8 mouse cellular contexts compared by ENCODE assay signal in genomic region chr2:26380871-26381270, GRCm38 (mm10). TPM values are rescaled to one million over a fixed set of nuclear protein-coding genes. Genes with fewer than 3 reads are reported as not detected.
DNase-seq lines count a peak whose midpoint lies in the region; ATAC-seq and TF ChIP-seq lines count a peak whose summit lies in the region.
"Not testable (repeated sequence)": the region's sequence is repeated elsewhere in the genome, so short reads cannot be mapped to it uniquely, and the experiment has no call there.

No protein-coding gene starts in this region.

- TF ChIP-seq CTCF in G1E (IDR thresholded peaks at IDR 0.05; ENCODE audit: low read depth, low read length); embryonic fibroblast, embryonic 13.5 days (IDR thresholded peaks at IDR 0.05; ENCODE audit: borderline replicate concordance, insufficient read depth, low read length); liver, postnatal 0 days (IDR thresholded peaks at IDR 0.05; ENCODE audit: low read depth): not testable (repeated sequence)

- not testable (repeated sequence) for ATAC-seq in G1E (ENCODE audit: extremely low read depth, insufficient number of reproducible peaks, low FRiP score, poor library complexity, severe bottlenecking); hindbrain, embryonic 16.5 days; liver, postnatal 0 days; stomach, embryonic 15.5 days (ENCODE audit: insufficient read depth, low FRiP score, low read depth)
- 0 out of 2 replicates have a peak, but pooled peaks have one; percentile 6 for ATAC-seq in heart, embryonic 11.5 days (replicated peaks; ENCODE audit: insufficient number of reproducible peaks, low FRiP score, low TSS enrichment)
- ATAC-seq in midbrain, embryonic 15.5 days (replicated peaks), result peak; percentile 48

- DNase-seq in G1E (ENCODE audit: low spot score); limb, embryonic 10.5 days (ENCODE audit: low spot score); liver, postnatal 0 days: not testable (repeated sequence)

- WGBS in heart, embryonic 11.5 days (ENCODE audit: insufficient replicate concordance), result 30% methylated on average over 6 of the region's 6 CpGs
- WGBS in hindbrain, embryonic 16.5 days, result 36% methylated on average over 6 of the region's 6 CpGs
- 39% methylated on average over 6 of the region's 6 CpGs for WGBS in limb, embryonic 10.5 days
- 26% methylated on average over 6 of the region's 6 CpGs for WGBS in liver, postnatal 0 days (ENCODE audit: insufficient replicate concordance)
- 32% methylated on average over 6 of the region's 6 CpGs for WGBS in midbrain, embryonic 15.5 days
- 26% methylated on average over 6 of the region's 6 CpGs for WGBS in stomach, embryonic 15.5 days

- peak overlapping the region; percentile 96 for H3K4me3 ChIP-seq in G1E (ENCODE audit: low read depth, low read length)
- peak overlapping the region; percentile 74 for H3K4me3 ChIP-seq in embryonic fibroblast, embryonic 13.5 days (ENCODE audit: insufficient read depth, low read length)
- peak overlapping the region; percentile 89 for H3K4me3 ChIP-seq in heart, embryonic 11.5 days (ENCODE audit: low read depth, low read length)
- H3K4me3 ChIP-seq in hindbrain, embryonic 16.5 days (ENCODE audit: low read length), result peak overlapping the region; percentile 84
- H3K4me3 ChIP-seq in limb, embryonic 10.5 days, result peak overlapping the region; percentile 77
- peak overlapping the region; percentile 82 for H3K4me3 ChIP-seq in liver, postnatal 0 days (ENCODE audit: low read depth, low read length)
- H3K4me3 ChIP-seq in midbrain, embryonic 15.5 days, result peak overlapping the region; percentile 87
- peak overlapping the region; percentile 70 for H3K4me3 ChIP-seq in stomach, embryonic 15.5 days (replicated peaks)

- not testable (repeated sequence) for H3K27me3 ChIP-seq in G1E (ENCODE audit: insufficient read depth, low read length); heart, embryonic 11.5 days (ENCODE audit: control insufficient read depth, insufficient read depth, low read length); hindbrain, embryonic 16.5 days (replicated peaks; ENCODE audit: control insufficient read depth, insufficient read depth, low read length); limb, embryonic 10.5 days (ENCODE audit: low read depth, poor library complexity, severe bottlenecking); liver, postnatal 0 days (ENCODE audit: insufficient read depth, low read length); midbrain, embryonic 15.5 days (replicated peaks); stomach, embryonic 15.5 days (replicated peaks)

- H3K36me3 ChIP-seq in G1E (replicated peaks), result peaks cover 80% of the 10 kb centered on the region
- peaks cover 41% of the 10 kb centered on the region for H3K36me3 ChIP-seq in heart, embryonic 11.5 days (ENCODE audit: control insufficient read depth, insufficient read depth, low read length)
- H3K36me3 ChIP-seq in hindbrain, embryonic 16.5 days (ENCODE audit: control insufficient read depth, insufficient read depth, low read length), result peaks cover 40% of the 10 kb centered on the region
- peaks cover 76% of the 10 kb centered on the region for H3K36me3 ChIP-seq in limb, embryonic 10.5 days
- peaks cover 57% of the 10 kb centered on the region for H3K36me3 ChIP-seq in liver, postnatal 0 days (replicated peaks; ENCODE audit: insufficient read depth, low read length)
- peaks cover 56% of the 10 kb centered on the region for H3K36me3 ChIP-seq in midbrain, embryonic 15.5 days (replicated peaks)
- peaks cover 42% of the 10 kb centered on the region for H3K36me3 ChIP-seq in stomach, embryonic 15.5 days

- H3K27ac ChIP-seq in embryonic fibroblast, embryonic 13.5 days (ENCODE audit: insufficient read depth, low read length); heart, embryonic 11.5 days (ENCODE audit: low read depth, low read length); liver, postnatal 0 days (ENCODE audit: low read depth); stomach, embryonic 15.5 days: not testable (repeated sequence)
- H3K27ac ChIP-seq in hindbrain, embryonic 16.5 days (ENCODE audit: low read depth, low read length), result 0 out of 2 replicates have a peak overlapping the region, but pooled peaks have one; percentile 52
- peak overlapping the region; percentile 78 for H3K27ac ChIP-seq in limb, embryonic 10.5 days
- peak overlapping the region; percentile 64 for H3K27ac ChIP-seq in midbrain, embryonic 15.5 days

- H3K4me2 ChIP-seq in heart, embryonic 11.5 days, result peak overlapping the region; percentile 92
- peak overlapping the region; percentile 78 for H3K4me2 ChIP-seq in hindbrain, embryonic 16.5 days (ENCODE audit: low read length)
- H3K4me2 ChIP-seq in liver, postnatal 0 days (ENCODE audit: low read depth, low read length), result peak overlapping the region; percentile 99
- H3K4me2 ChIP-seq in midbrain, embryonic 15.5 days, result peak overlapping the region; percentile 99
- peak overlapping the region; percentile 86 for H3K4me2 ChIP-seq in stomach, embryonic 15.5 days

- H3K9me3 ChIP-seq in G1E (replicated peaks); heart, embryonic 11.5 days (replicated peaks; ENCODE audit: control insufficient read depth, low read length); hindbrain, embryonic 16.5 days (ENCODE audit: control insufficient read depth, low read length); limb, embryonic 10.5 days (replicated peaks); liver, postnatal 0 days (ENCODE audit: low read length); midbrain, embryonic 15.5 days; stomach, embryonic 15.5 days: not testable (repeated sequence)

- TF ChIP-seq EP300 in liver, postnatal 0 days (IDR thresholded peaks at IDR 0.05; ENCODE audit: low read depth), result not testable (repeated sequence)

- H3K4me1 ChIP-seq in G1E (ENCODE audit: insufficient read depth, low read depth, low read length), result peaks cover 20% of the 10 kb centered on the region
- H3K4me1 ChIP-seq in embryonic fibroblast, embryonic 13.5 days (ENCODE audit: control insufficient read depth, insufficient read depth, low read length); heart, embryonic 11.5 days (ENCODE audit: control insufficient read depth, insufficient read depth, low read length); hindbrain, embryonic 16.5 days (ENCODE audit: control insufficient read depth, insufficient read depth, low read depth, low read length); limb, embryonic 10.5 days; liver, postnatal 0 days (ENCODE audit: insufficient read depth); stomach, embryonic 15.5 days: not testable (repeated sequence)
- H3K4me1 ChIP-seq in midbrain, embryonic 15.5 days, result peaks cover 23% of the 10 kb centered on the region

- H3K9ac ChIP-seq in heart, embryonic 11.5 days (ENCODE audit: low read depth, low read length), result peak overlapping the region; percentile 85
- peak overlapping the region; percentile 83 for H3K9ac ChIP-seq in hindbrain, embryonic 16.5 days (ENCODE audit: low read depth, low read length)
- peak overlapping the region; percentile 83; the same call in 1 of the 2 replicates for H3K9ac ChIP-seq in liver, postnatal 0 days (replicated peaks)
- peak overlapping the region; percentile 84 for H3K9ac ChIP-seq in midbrain, embryonic 15.5 days
- H3K9ac ChIP-seq in stomach, embryonic 15.5 days, result not testable (repeated sequence)

- not testable (repeated sequence) for TF ChIP-seq POLR2A in embryonic fibroblast, embryonic 13.5 days (IDR thresholded peaks at IDR 0.05; ENCODE audit: low read depth, low read length)

RNA-seq across cellular contexts. Expression of gene Snapc4, which starts 0.4 kb away (rescaled TPM):
- 18.7 and 25.4 TPM in 2 replicates for total RNA-seq in G1E (2014; fragmentation: Nextera tagmentation)
- total RNA-seq in G1E (2017), result 42.2 and 46.0 TPM in 2 replicates
- 64.0 and 67.9 TPM in 2 replicates for polyA plus RNA-seq in G1E (2012)
- polyA plus RNA-seq in embryonic fibroblast, embryonic 13.5 days (2011; ENCODE audit: insufficient read length, low read depth, missing spikeins), result 17.2 and 27.4 TPM in 2 replicates
- polyA plus RNA-seq in heart, embryonic 11.5 days (2014; fragmentation: Nextera tagmentation; extraction: Ambion mirVana), result 16.8 and 18.2 TPM in 2 replicates
- 29.1 and 36.4 TPM in 2 replicates for polyA plus RNA-seq in hindbrain, embryonic 16.5 days (2015; fragmentation: Nextera tagmentation; extraction: Ambion mirVana)
- polyA plus RNA-seq in limb, embryonic 10.5 days (2016; fragmentation: Nextera tagmentation; extraction: Ambion mirVana), result 41.4 and 42.1 TPM in 2 replicates
- polyA plus RNA-seq in liver, postnatal 0 days (2015; fragmentation: Nextera tagmentation; extraction: Ambion mirVana), result 5.0 and 5.5 TPM in 2 replicates
- polyA plus RNA-seq in midbrain, embryonic 15.5 days (2015; fragmentation: Nextera tagmentation; extraction: Ambion mirVana), result 33.0 and 40.0 TPM in 2 replicates
- polyA plus RNA-seq in stomach, embryonic 15.5 days (2015; fragmentation: Nextera tagmentation; extraction: Ambion mirVana), result 23.5 and 25.9 TPM in 2 replicates

RNA-seq across cellular contexts. Expression of gene Entr1, which starts 8.2 kb away (rescaled TPM):
- total RNA-seq in G1E (2014; fragmentation: Nextera tagmentation) (56.5 and 69.8 TPM in 2 replicates), G1E (2017) (58.2 and 63.7 TPM in 2 replicates)
- polyA plus RNA-seq in G1E (2012), result 68.2 and 71.5 TPM in 2 replicates
- polyA plus RNA-seq in embryonic fibroblast, embryonic 13.5 days (2011; ENCODE audit: insufficient read length, low read depth, missing spikeins), result 75.7 and 76.1 TPM in 2 replicates
- polyA plus RNA-seq in heart, embryonic 11.5 days (2014; fragmentation: Nextera tagmentation; extraction: Ambion mirVana), result 87.4 and 89.1 TPM in 2 replicates
- polyA plus RNA-seq in hindbrain, embryonic 16.5 days (2015; fragmentation: Nextera tagmentation; extraction: Ambion mirVana), result 158 and 169 TPM in 2 replicates
- 127 and 148 TPM in 2 replicates for polyA plus RNA-seq in limb, embryonic 10.5 days (2016; fragmentation: Nextera tagmentation; extraction: Ambion mirVana)
- 28.0 and 29.0 TPM in 2 replicates for polyA plus RNA-seq in liver, postnatal 0 days (2015; fragmentation: Nextera tagmentation; extraction: Ambion mirVana)
- polyA plus RNA-seq in midbrain, embryonic 15.5 days (2015; fragmentation: Nextera tagmentation; extraction: Ambion mirVana), result 175 and 181 TPM in 2 replicates
- polyA plus RNA-seq in stomach, embryonic 15.5 days (2015; fragmentation: Nextera tagmentation; extraction: Ambion mirVana), result 103 TPM in 2 replicates

RNA-seq across cellular contexts. Expression of gene Pmpca, which starts 8.3 kb away (rescaled TPM):
- total RNA-seq in G1E (2014; fragmentation: Nextera tagmentation), result 56.9 and 76.5 TPM in 2 replicates
- 78.8 and 94.3 TPM in 2 replicates for total RNA-seq in G1E (2017)
- 542 and 594 TPM in 2 replicates for polyA plus RNA-seq in G1E (2012)
- 100 and 101 TPM in 2 replicates for polyA plus RNA-seq in embryonic fibroblast, embryonic 13.5 days (2011; ENCODE audit: insufficient read length, low read depth, missing spikeins)
- polyA plus RNA-seq in heart, embryonic 11.5 days (2014; fragmentation: Nextera tagmentation; extraction: Ambion mirVana), result 112 and 134 TPM in 2 replicates
- polyA plus RNA-seq in hindbrain, embryonic 16.5 days (2015; fragmentation: Nextera tagmentation; extraction: Ambion mirVana), result 96.0 and 98.9 TPM in 2 replicates
- polyA plus RNA-seq in limb, embryonic 10.5 days (2016; fragmentation: Nextera tagmentation; extraction: Ambion mirVana), result 142 and 149 TPM in 2 replicates
- polyA plus RNA-seq in liver, postnatal 0 days (2015; fragmentation: Nextera tagmentation; extraction: Ambion mirVana), result 38.8 and 41.3 TPM in 2 replicates
- 92.1 and 97.6 TPM in 2 replicates for polyA plus RNA-seq in midbrain, embryonic 15.5 days (2015; fragmentation: Nextera tagmentation; extraction: Ambion mirVana)
- polyA plus RNA-seq in stomach, embryonic 15.5 days (2015; fragmentation: Nextera tagmentation; extraction: Ambion mirVana), result 86.8 and 97.9 TPM in 2 replicates

RNA-seq across cellular contexts. Expression of gene Card9, which starts 20.2 kb away (rescaled TPM):
- not detected in 2 replicates for total RNA-seq in G1E (2014; fragmentation: Nextera tagmentation)
- 0.12 and 0.16 TPM in 2 replicates for total RNA-seq in G1E (2017)
- 0.35 and 0.38 TPM in 2 replicates for polyA plus RNA-seq in G1E (2012)
- polyA plus RNA-seq in embryonic fibroblast, embryonic 13.5 days (2011; ENCODE audit: insufficient read length, low read depth, missing spikeins), result not detected in 2 replicates
- polyA plus RNA-seq in heart, embryonic 11.5 days (2014; fragmentation: Nextera tagmentation; extraction: Ambion mirVana), result 0.38 and 0.59 TPM in 2 replicates
- 1.9 and 2.9 TPM in 2 replicates for polyA plus RNA-seq in hindbrain, embryonic 16.5 days (2015; fragmentation: Nextera tagmentation; extraction: Ambion mirVana)
- polyA plus RNA-seq in limb, embryonic 10.5 days (2016; fragmentation: Nextera tagmentation; extraction: Ambion mirVana), result 0.49 and 0.54 TPM in 2 replicates
- 2.1 and 2.2 TPM in 2 replicates for polyA plus RNA-seq in liver, postnatal 0 days (2015; fragmentation: Nextera tagmentation; extraction: Ambion mirVana)
- polyA plus RNA-seq in midbrain, embryonic 15.5 days (2015; fragmentation: Nextera tagmentation; extraction: Ambion mirVana), result 1.6 and 2.9 TPM in 2 replicates
- 1.6 and 1.8 TPM in 2 replicates for polyA plus RNA-seq in stomach, embryonic 15.5 days (2015; fragmentation: Nextera tagmentation; extraction: Ambion mirVana)

RNA-seq across cellular contexts. Expression of gene Inpp5e, which starts 28.1 kb away (rescaled TPM):
- total RNA-seq in G1E (2014; fragmentation: Nextera tagmentation) (19.7 and 23.0 TPM in 2 replicates), G1E (2017) (7.6 and 8.2 TPM in 2 replicates)
- polyA plus RNA-seq in G1E (2012), result 16.0 and 16.2 TPM in 2 replicates
- polyA plus RNA-seq in embryonic fibroblast, embryonic 13.5 days (2011; ENCODE audit: insufficient read length, low read depth, missing spikeins), result 11.6 and 17.1 TPM in 2 replicates
- 14.1 and 14.2 TPM in 2 replicates for polyA plus RNA-seq in heart, embryonic 11.5 days (2014; fragmentation: Nextera tagmentation; extraction: Ambion mirVana)
- polyA plus RNA-seq in hindbrain, embryonic 16.5 days (2015; fragmentation: Nextera tagmentation; extraction: Ambion mirVana), result 24.9 and 25.6 TPM in 2 replicates
- polyA plus RNA-seq in limb, embryonic 10.5 days (2016; fragmentation: Nextera tagmentation; extraction: Ambion mirVana), result 30.6 and 35.3 TPM in 2 replicates
- 3.3 and 3.4 TPM in 2 replicates for polyA plus RNA-seq in liver, postnatal 0 days (2015; fragmentation: Nextera tagmentation; extraction: Ambion mirVana)
- 27.7 and 28.6 TPM in 2 replicates for polyA plus RNA-seq in midbrain, embryonic 15.5 days (2015; fragmentation: Nextera tagmentation; extraction: Ambion mirVana)
- 17.2 and 17.4 TPM in 2 replicates for polyA plus RNA-seq in stomach, embryonic 15.5 days (2015; fragmentation: Nextera tagmentation; extraction: Ambion mirVana)
